Comparison of ENCODE assay signal across 8 mouse cellular contexts in the genomic region with DNA sequence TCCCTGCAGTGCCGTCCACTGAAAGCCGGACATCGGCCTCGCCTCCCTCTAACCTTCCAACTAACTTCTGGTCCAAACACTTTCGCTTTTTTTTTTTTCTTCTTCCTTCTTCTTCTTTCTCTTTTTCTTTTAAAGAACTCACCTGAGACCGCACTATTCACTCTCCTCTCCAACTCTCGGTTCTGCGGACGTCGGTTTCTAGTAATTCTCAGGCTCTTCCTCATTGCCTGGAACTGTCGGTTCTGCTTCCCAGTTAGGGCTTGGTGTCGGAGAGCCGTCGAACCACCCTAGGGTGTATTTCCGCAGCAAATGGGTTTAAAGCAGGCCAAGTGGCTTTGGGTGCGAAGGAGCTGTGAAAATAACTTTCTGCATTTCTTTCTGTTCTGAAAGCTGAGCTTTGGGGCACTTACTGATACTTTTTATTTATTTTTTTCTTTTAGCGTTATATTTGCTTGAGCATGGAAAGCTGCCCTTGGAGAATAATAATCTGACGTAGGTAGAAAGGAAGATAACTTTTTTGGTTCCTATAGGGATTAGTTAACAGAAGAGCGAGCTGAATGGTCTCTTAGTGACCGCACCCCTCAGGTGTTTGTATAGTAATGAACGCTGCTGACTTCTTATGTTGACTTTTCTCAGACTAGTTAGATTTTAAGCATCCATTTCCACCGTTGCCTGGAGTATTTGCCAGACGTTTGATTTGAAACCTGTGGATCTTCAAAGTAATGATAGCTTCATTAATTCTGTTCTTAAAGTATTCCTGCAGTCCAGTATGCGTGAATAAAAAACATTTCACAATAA. TPM values are rescaled to one million over a fixed set of nuclear protein-coding genes. Genes with fewer than 3 reads are reported as not detected.
DNase-seq lines count a peak whose midpoint lies in the region; ATAC-seq and TF ChIP-seq lines count a peak whose summit lies in the region.

No protein-coding gene starts in this region.

- no peaks in the 10 kb centered on the region for H3K36me3 ChIP-seq in heart, embryonic 12.5 days
- H3K36me3 ChIP-seq in hindbrain, embryonic 11.5 days (ENCODE audit: control insufficient read depth, insufficient read depth, low read length): no peaks in the 10 kb centered on the region

- peaks cover 8% of the 10 kb centered on the region; the same call in 1 of the 2 replicates for H3K27me3 ChIP-seq in heart, embryonic 12.5 days (replicated peaks)
- no peaks in the 10 kb centered on the region for H3K27me3 ChIP-seq in hindbrain, embryonic 11.5 days (ENCODE audit: control insufficient read depth, insufficient read depth, low read length)

- H3K27ac ChIP-seq in heart, embryonic 12.5 days (ENCODE audit: poor library complexity, severe bottlenecking): peak overlapping the region; percentile 95; the same call in 1 of the 2 replicates
- H3K27ac ChIP-seq in bone marrow, adult 2 months (ENCODE audit: control insufficient read depth, insufficient read depth, low read depth, low read length, poor library complexity): peak overlapping the region; percentile 97
- no peak overlapping the region; the same call in 1 of the 2 replicates for H3K27ac ChIP-seq in hindbrain, embryonic 11.5 days (ENCODE audit: low read depth, low read length)

- peak overlapping the region; percentile 87 for H3K9ac ChIP-seq in heart, embryonic 12.5 days
- H3K9ac ChIP-seq in hindbrain, embryonic 11.5 days (ENCODE audit: low read depth, low read length): peak overlapping the region; percentile 98

- TF ChIP-seq CTCF in bone marrow, adult 2 months (IDR thresholded peaks at IDR 0.05; ENCODE audit: control insufficient read depth, insufficient read depth, low read length): no peak

- H3K9me3 ChIP-seq in heart, embryonic 12.5 days (replicated peaks): no peaks in the 10 kb centered on the region
- no peaks in the 10 kb centered on the region for H3K9me3 ChIP-seq in hindbrain, embryonic 11.5 days (ENCODE audit: control insufficient read depth, low read length)

- peaks cover 13% of the 10 kb centered on the region for H3K4me1 ChIP-seq in heart, embryonic 12.5 days (replicated peaks)
- H3K4me1 ChIP-seq in bone marrow, adult 2 months (ENCODE audit: control insufficient read depth, insufficient read depth, low read length): no peaks in the 10 kb centered on the region; the same call in 1 of the 2 replicates
- 0 out of 2 replicates have a peak, but pooled peaks cover 2% of the 10 kb centered on the region for H3K4me1 ChIP-seq in hindbrain, embryonic 11.5 days (replicated peaks; ENCODE audit: control insufficient read depth, insufficient read depth, low read length)

- intact Hi-C loops in heart, postnatal 36 days (cut with DNase I): loop anchor here (2.0 to 5.0 kb wide), 4 partner anchors 39 to 212 kb away; a partner anchor contains a TSS

- no peak for TF ChIP-seq POLR2A in bone marrow, adult 2 months (IDR thresholded peaks at IDR 0.05; ENCODE audit: borderline replicate concordance, control insufficient read depth, low read depth, low read length)

- peak overlapping the region; percentile 99 for H3K4me3 ChIP-seq in heart, embryonic 12.5 days
- H3K4me3 ChIP-seq in bone marrow, adult 2 months (replicated peaks; ENCODE audit: control insufficient read depth, low read depth, low read length): peak overlapping the region; percentile 70
- H3K4me3 ChIP-seq in hindbrain, embryonic 11.5 days (ENCODE audit: low read depth, low read length): peak overlapping the region; percentile 93

- no peak for DNase-seq in heart, postnatal 36 days
- no peak for DNase-seq in hindbrain, embryonic 11.5 days (ENCODE audit: low spot score)
- DNase-seq in lung, postnatal 36 days: peak; percentile 21
- DNase-seq in left cerebral cortex, adult 18-20 months (ENCODE audit: low spot score in 2 of 2): no peak
- no peak for DNase-seq in kidney, adult 18-20 months

- 16% methylated on average over 24 of the region's 24 CpGs for WGBS in heart, embryonic 12.5 days
- WGBS in bone marrow, adult 2 months: 16% methylated on average over 24 of the region's 24 CpGs
- 25% methylated on average over 24 of the region's 24 CpGs for WGBS in hindbrain, embryonic 11.5 days

- H3K4me2 ChIP-seq in heart, embryonic 12.5 days: peak overlapping the region; percentile 98
- peak overlapping the region; percentile 85 for H3K4me2 ChIP-seq in hindbrain, embryonic 11.5 days (replicated peaks; ENCODE audit: low read depth, low read length)

- no peak for ATAC-seq in heart, embryonic 12.5 days (ENCODE audit: insufficient number of reproducible peaks, low FRiP score)
- ATAC-seq in hindbrain, embryonic 11.5 days (ENCODE audit: low FRiP score): no peak; the same call in 1 of the 2 replicates
- no peak for ATAC-seq in erythroid progenitor cell, adult 5-6 weeks (replicated peaks; ENCODE audit: low FRiP score, poor library complexity, severe bottlenecking)

RNA-seq across cellular contexts. Expression of a gene that starts 1.3 kb away (rescaled TPM):
- polyA plus RNA-seq in heart, embryonic 12.5 days (2016; fragmentation: Nextera tagmentation; extraction: Ambion mirVana): 44.8 and 46.7 TPM in 2 replicates
- 10 to 100 TPM; 37.7 to 38.9 TPM for total RNA-seq in heart, postnatal 36 days (2021)
- polyA plus RNA-seq in bone marrow, adult 2 months (2011; ENCODE audit: insufficient read depth, insufficient read length, low replicate concordance, missing spikeins): 25.8 and 34.5 TPM in 2 replicates
- 33.8 and 44.4 TPM in 2 replicates for polyA plus RNA-seq in hindbrain, embryonic 11.5 days (2014; fragmentation: Nextera tagmentation; extraction: Ambion mirVana)
- total RNA-seq in erythroid progenitor cell, adult 5-6 weeks (2015; ENCODE audit: low replicate concordance): 23.1 and 50.7 TPM in 2 replicates
- 30.6 and 36.2 TPM in 2 replicates for total RNA-seq in erythroid progenitor cell, adult 5-6 weeks (2017; ENCODE audit: low replicate concordance)
- total RNA-seq in left cerebral cortex, adult 18-20 months (2021): 10 to 100 TPM; 82.6 to 88.8 TPM

RNA-seq across cellular contexts. Expression of a gene that starts 42.1 kb away (rescaled TPM):
- 8.1 and 8.8 TPM in 2 replicates for polyA plus RNA-seq in heart, embryonic 12.5 days (2016; fragmentation: Nextera tagmentation; extraction: Ambion mirVana)
- total RNA-seq in heart, postnatal 36 days (2021): 10 to 100 TPM; 21.0 to 24.2 TPM
- polyA plus RNA-seq in bone marrow, adult 2 months (2011; ENCODE audit: insufficient read depth, insufficient read length, low replicate concordance, missing spikeins): 5.3 and 5.8 TPM in 2 replicates
- polyA plus RNA-seq in hindbrain, embryonic 11.5 days (2014; fragmentation: Nextera tagmentation; extraction: Ambion mirVana): 5.9 and 6.0 TPM in 2 replicates
- 2.9 and 10.1 TPM in 2 replicates for total RNA-seq in erythroid progenitor cell, adult 5-6 weeks (2015; ENCODE audit: low replicate concordance)
- total RNA-seq in erythroid progenitor cell, adult 5-6 weeks (2017; ENCODE audit: low replicate concordance): 4.4 and 5.8 TPM in 2 replicates
- 10 to 100 TPM; 42.8 to 45.0 TPM for total RNA-seq in left cerebral cortex, adult 18-20 months (2021)
